In genomic region chr19:6061641-6062302, GRCm38 (mm10) we compare ENCODE assay signal across 8 mouse cellular contexts. TPM values are rescaled to one million over a fixed set of nuclear protein-coding genes. Genes with fewer than 3 reads are reported as not detected.
DNase-seq lines count a peak whose midpoint lies in the region; ATAC-seq and TF ChIP-seq lines count a peak whose summit lies in the region.

No protein-coding gene starts in this region.

- H3K79me2 ChIP-seq in MEL (ENCODE audit: control insufficient read depth, insufficient read depth, low read length, poor library complexity): peaks cover 39% of the 10 kb centered on the region
- H3K79me2 ChIP-seq in liver, adult 2 months (ENCODE audit: control insufficient read depth, insufficient read depth, low read length): peaks cover 5% of the 10 kb centered on the region; the same call in 1 of the 2 replicates

- peak overlapping the region; percentile 73 to 83 for H3K4me3 ChIP-seq in MEL (ENCODE audit: control insufficient read depth in 1 of 2, insufficient read depth in 1 of 2, low read depth in 2 of 2, low read length in 2 of 2)
- peak overlapping the region; percentile 76 for H3K4me3 ChIP-seq in embryonic facial prominence, embryonic 12.5 days
- peak overlapping the region; percentile 71 for H3K4me3 ChIP-seq in hindbrain, embryonic 16.5 days (ENCODE audit: low read length)
- peak overlapping the region; percentile 78 for H3K4me3 ChIP-seq in liver, adult 2 months (ENCODE audit: insufficient read depth, low read depth, low read length)
- peak overlapping the region; percentile 88 for H3K4me3 ChIP-seq in midbrain, embryonic 16.5 days (ENCODE audit: low read depth, low read length)
- H3K4me3 ChIP-seq in stomach, embryonic 16.5 days (replicated peaks; ENCODE audit: low read length): peak overlapping the region; percentile 92

- peak; percentile 36 to 39 for DNase-seq in frontal cortex, postnatal 36 days (ENCODE audit: low spot score in 2 of 2)
- DNase-seq in frontal cortex, postnatal 25 days (ENCODE audit: low spot score in 2 of 2): no peak
- peak; percentile 79 for DNase-seq in MEL (ENCODE audit: low read depth, low spot score)
- peak; percentile 72 for DNase-seq in liver, adult 2 months (ENCODE audit: extremely low read depth, low read depth, low spot score)

- no peak for ATAC-seq in embryonic facial prominence, embryonic 12.5 days (ENCODE audit: insufficient number of reproducible peaks, insufficient read depth, low FRiP score, low TSS enrichment)
- ATAC-seq in hindbrain, embryonic 16.5 days: peak; percentile 9; the same call in 1 of the 2 replicates
- ATAC-seq in midbrain, embryonic 16.5 days: no peak
- no peak for ATAC-seq in stomach, embryonic 16.5 days (ENCODE audit: insufficient read depth, low FRiP score)

- H3K27ac ChIP-seq in MEL (ENCODE audit: control insufficient read depth, low read depth, low read length): peak overlapping the region; percentile 89
- H3K27ac ChIP-seq in embryonic facial prominence, embryonic 12.5 days: peak overlapping the region; percentile 92
- H3K27ac ChIP-seq in hindbrain, embryonic 16.5 days (ENCODE audit: low read depth, low read length): peak overlapping the region; percentile 87
- H3K27ac ChIP-seq in liver, adult 2 months (replicated peaks; ENCODE audit: insufficient read depth, low read depth, low read length): peak overlapping the region; percentile 77
- H3K27ac ChIP-seq in midbrain, embryonic 16.5 days (ENCODE audit: low read length): peak overlapping the region; percentile 92
- peak overlapping the region; percentile 95 for H3K27ac ChIP-seq in stomach, embryonic 16.5 days (ENCODE audit: low read length)

- H3K9ac ChIP-seq in MEL (ENCODE audit: control insufficient read depth, low read depth, low read length, poor library complexity, severe bottlenecking): peak overlapping the region; percentile 93
- peak overlapping the region; percentile 91 for H3K9ac ChIP-seq in embryonic facial prominence, embryonic 12.5 days
- H3K9ac ChIP-seq in hindbrain, embryonic 16.5 days (ENCODE audit: low read depth, low read length): peak overlapping the region; percentile 87
- peak overlapping the region; percentile 86 for H3K9ac ChIP-seq in liver, adult 2 months (ENCODE audit: low read depth, low read length)
- peak overlapping the region; percentile 98 for H3K9ac ChIP-seq in midbrain, embryonic 16.5 days (ENCODE audit: low read depth, low read length)
- peak overlapping the region; percentile 98 for H3K9ac ChIP-seq in stomach, embryonic 16.5 days (ENCODE audit: low read length)

- H3K4me2 ChIP-seq in embryonic facial prominence, embryonic 12.5 days (replicated peaks): peak overlapping the region; percentile 100
- peak overlapping the region; percentile 100 for H3K4me2 ChIP-seq in hindbrain, embryonic 16.5 days (ENCODE audit: low read length)
- peak overlapping the region; percentile 100 for H3K4me2 ChIP-seq in midbrain, embryonic 16.5 days (ENCODE audit: low read length)
- H3K4me2 ChIP-seq in stomach, embryonic 16.5 days (ENCODE audit: low read depth, low read length): peak overlapping the region; percentile 100

- no peak for TF ChIP-seq RAD21 in MEL (IDR thresholded peaks at IDR 0.05; ENCODE audit: low read depth, low read length)

- 2% methylated on average over 44 of the region's 44 CpGs for WGBS in embryonic facial prominence, embryonic 12.5 days
- WGBS in hindbrain, embryonic 16.5 days: 2% methylated on average over 37 of the region's 44 CpGs
- under 1% methylated on average over 44 of the region's 44 CpGs for WGBS in liver, adult 2 months
- WGBS in midbrain, embryonic 16.5 days: 2% methylated on average over 44 of the region's 44 CpGs
- WGBS in stomach, embryonic 16.5 days: 1% methylated on average over 44 of the region's 44 CpGs

- H3K36me3 ChIP-seq in MEL (ENCODE audit: control insufficient read depth in 1 of 2, insufficient read depth in 2 of 2, low read length in 2 of 2): peaks cover 3 to 13% of the 10 kb centered on the region in 2 experiments; a peak in 3 of 4 replicates
- peaks cover 13% of the 10 kb centered on the region; the same call in 1 of the 2 replicates for H3K36me3 ChIP-seq in embryonic facial prominence, embryonic 12.5 days
- no peaks in the 10 kb centered on the region for H3K36me3 ChIP-seq in hindbrain, embryonic 16.5 days (ENCODE audit: control insufficient read depth, insufficient read depth, low read length)
- peaks cover 2% of the 10 kb centered on the region; the same call in 1 of the 2 replicates for H3K36me3 ChIP-seq in liver, adult 2 months (ENCODE audit: control insufficient read depth, insufficient read depth, low read length)
- no peaks in the 10 kb centered on the region for H3K36me3 ChIP-seq in midbrain, embryonic 16.5 days (ENCODE audit: control insufficient read depth, insufficient read depth, low read length)
- H3K36me3 ChIP-seq in stomach, embryonic 16.5 days (ENCODE audit: control insufficient read depth, insufficient read depth, low read length): 0 out of 2 replicates have a peak, but pooled peaks cover 4% of the 10 kb centered on the region

- TF ChIP-seq POLR2A in MEL (IDR thresholded peaks at IDR 0.05; ENCODE audit: control insufficient read depth in 1 of 2, insufficient read depth in 1 of 2, low read depth in 1 of 2, low read length in 2 of 2, poor library complexity in 1 of 2): peak; percentile 20 to 52; a peak in 1 of 4 replicates
- TF ChIP-seq POLR2A in liver, adult 2 months (IDR thresholded peaks at IDR 0.05; ENCODE audit: extremely low read depth, insufficient read depth, low read length): peak; percentile 52; the same call in 1 of the 2 replicates

- TF ChIP-seq CTCF in MEL (IDR thresholded peaks at IDR 0.05 in 2 of 3, conservative IDR thresholded peaks at IDR 0.05 in 1 of 3; ENCODE audit: control insufficient read depth in 1 of 3, insufficient read depth in 1 of 3, low read depth in 2 of 3, low read length in 3 of 3, poor library complexity in 1 of 3, severe bottlenecking in 1 of 3): no peak
- no peak for TF ChIP-seq CTCF in liver, adult 2 months (IDR thresholded peaks at IDR 0.05; ENCODE audit: low read depth, low read length)

- H3K9me3 ChIP-seq in MEL (replicated peaks; ENCODE audit: insufficient read depth, low read length): no peaks in the 10 kb centered on the region
- no peaks in the 10 kb centered on the region for H3K9me3 ChIP-seq in embryonic facial prominence, embryonic 12.5 days
- no peaks in the 10 kb centered on the region for H3K9me3 ChIP-seq in hindbrain, embryonic 16.5 days (ENCODE audit: control insufficient read depth, low read length)
- H3K9me3 ChIP-seq in midbrain, embryonic 16.5 days (replicated peaks; ENCODE audit: control insufficient read depth, low read length, poor library complexity, severe bottlenecking): no peaks in the 10 kb centered on the region
- H3K9me3 ChIP-seq in stomach, embryonic 16.5 days (replicated peaks; ENCODE audit: control insufficient read depth, low read length): no peaks in the 10 kb centered on the region

- H3K4me1 ChIP-seq in MEL (ENCODE audit: control insufficient read depth in 1 of 2, insufficient read depth in 2 of 2, low read length in 2 of 2): peaks cover 0 to 14% of the 10 kb centered on the region in 2 experiments; a peak in 2 of 4 replicates
- H3K4me1 ChIP-seq in embryonic facial prominence, embryonic 12.5 days: peaks cover 32% of the 10 kb centered on the region
- H3K4me1 ChIP-seq in hindbrain, embryonic 16.5 days (ENCODE audit: control insufficient read depth, insufficient read depth, low read depth, low read length): peaks cover 44% of the 10 kb centered on the region
- peaks cover 28% of the 10 kb centered on the region for H3K4me1 ChIP-seq in liver, adult 2 months (ENCODE audit: control insufficient read depth, insufficient read depth, low read length)
- H3K4me1 ChIP-seq in midbrain, embryonic 16.5 days (ENCODE audit: control insufficient read depth, insufficient read depth, low read length): peaks cover 45% of the 10 kb centered on the region
- H3K4me1 ChIP-seq in stomach, embryonic 16.5 days (ENCODE audit: control insufficient read depth, insufficient read depth, low read length): peaks cover 29% of the 10 kb centered on the region

- TF ChIP-seq EP300 in MEL (IDR thresholded peaks at IDR 0.05; ENCODE audit: low read depth in 1 of 2, low read length in 2 of 2): no peak

- H3K27me3 ChIP-seq in MEL (ENCODE audit: control insufficient read depth in 1 of 2, insufficient read depth in 2 of 2, low read length in 2 of 2): no peaks in the 10 kb centered on the region
- H3K27me3 ChIP-seq in embryonic facial prominence, embryonic 12.5 days: no peaks in the 10 kb centered on the region
- H3K27me3 ChIP-seq in hindbrain, embryonic 16.5 days (replicated peaks; ENCODE audit: control insufficient read depth, insufficient read depth, low read length): no peaks in the 10 kb centered on the region
- no peaks in the 10 kb centered on the region for H3K27me3 ChIP-seq in liver, adult 2 months (ENCODE audit: control insufficient read depth, insufficient read depth, low read length)
- H3K27me3 ChIP-seq in midbrain, embryonic 16.5 days (ENCODE audit: control insufficient read depth, insufficient read depth, low read depth, low read length): no peaks in the 10 kb centered on the region
- no peaks in the 10 kb centered on the region for H3K27me3 ChIP-seq in stomach, embryonic 16.5 days (ENCODE audit: control insufficient read depth, insufficient read depth, low read length)

RNA-seq across cellular contexts. Expression of gene Znhit2, which starts 0.8 kb away (rescaled TPM):
- total RNA-seq in MEL (2012; rRNA removed): 26.3 and 37.3 TPM in 2 replicates
- polyA plus RNA-seq in MEL (2012; ENCODE audit: insufficient read depth in 1 of 2, insufficient read length in 2 of 2, low read depth in 1 of 2, low replicate concordance in 2 of 2, missing spikeins in 1 of 2): 10 to 100 TPM in 1 of 2 experiments, not detected in 1; 27.0 TPM
- 38.1 and 39.3 TPM in 2 replicates for polyA plus RNA-seq in embryonic facial prominence, embryonic 12.5 days (2016; fragmentation: Nextera tagmentation; extraction: Ambion mirVana)
- 31.5 and 35.2 TPM in 2 replicates for polyA plus RNA-seq in hindbrain, embryonic 16.5 days (2015; fragmentation: Nextera tagmentation; extraction: Ambion mirVana)
- total RNA-seq in liver, adult 2 months (2014; rRNA removed): 10.9 and 12.6 TPM in 2 replicates
- 52.6 and 52.7 TPM in 2 replicates for polyA plus RNA-seq in liver, adult 2 months (2012; rRNA removed)
- polyA plus RNA-seq in midbrain, embryonic 16.5 days (2015; fragmentation: Nextera tagmentation; extraction: Ambion mirVana): 28.2 and 30.2 TPM in 2 replicates
- polyA plus RNA-seq in stomach, embryonic 16.5 days (2015; fragmentation: Nextera tagmentation; extraction: Ambion mirVana): 25.0 and 26.0 TPM in 2 replicates

RNA-seq across cellular contexts. Expression of gene Fau, which starts 4.1 kb away (rescaled TPM):
- 2,020 and 2,413 TPM in 2 replicates for total RNA-seq in MEL (2012; rRNA removed)
- polyA plus RNA-seq in MEL (2012; ENCODE audit: insufficient read depth in 1 of 2, insufficient read length in 2 of 2, low read depth in 1 of 2, low replicate concordance in 2 of 2, missing spikeins in 1 of 2): 1,000 to 10,000 TPM in 1 of 2 experiments, not detected in 1; 2,967 TPM
- 703 and 704 TPM in 2 replicates for polyA plus RNA-seq in embryonic facial prominence, embryonic 12.5 days (2016; fragmentation: Nextera tagmentation; extraction: Ambion mirVana)
- 471 and 479 TPM in 2 replicates for polyA plus RNA-seq in hindbrain, embryonic 16.5 days (2015; fragmentation: Nextera tagmentation; extraction: Ambion mirVana)
- 455 and 560 TPM in 2 replicates for total RNA-seq in liver, adult 2 months (2014; rRNA removed)
- 715 and 820 TPM in 2 replicates for polyA plus RNA-seq in liver, adult 2 months (2012; rRNA removed)
- 459 and 498 TPM in 2 replicates for polyA plus RNA-seq in midbrain, embryonic 16.5 days (2015; fragmentation: Nextera tagmentation; extraction: Ambion mirVana)
- polyA plus RNA-seq in stomach, embryonic 16.5 days (2015; fragmentation: Nextera tagmentation; extraction: Ambion mirVana): 635 and 729 TPM in 2 replicates

RNA-seq across cellular contexts. Expression of gene Mrpl49, which starts 4.2 kb away (rescaled TPM):
- 65.1 and 81.6 TPM in 2 replicates for total RNA-seq in MEL (2012; rRNA removed)
- 10 to 100 TPM in 1 of 2 experiments, not detected in 1; 98.7 TPM for polyA plus RNA-seq in MEL (2012; ENCODE audit: insufficient read depth in 1 of 2, insufficient read length in 2 of 2, low read depth in 1 of 2, low replicate concordance in 2 of 2, missing spikeins in 1 of 2)
- polyA plus RNA-seq in embryonic facial prominence, embryonic 12.5 days (2016; fragmentation: Nextera tagmentation; extraction: Ambion mirVana): 79.3 and 79.4 TPM in 2 replicates
- 62.4 and 68.8 TPM in 2 replicates for polyA plus RNA-seq in hindbrain, embryonic 16.5 days (2015; fragmentation: Nextera tagmentation; extraction: Ambion mirVana)
- 27.1 and 27.2 TPM in 2 replicates for total RNA-seq in liver, adult 2 months (2014; rRNA removed)
- polyA plus RNA-seq in liver, adult 2 months (2012; rRNA removed): 13.6 and 16.8 TPM in 2 replicates
- 58.5 and 59.7 TPM in 2 replicates for polyA plus RNA-seq in midbrain, embryonic 16.5 days (2015; fragmentation: Nextera tagmentation; extraction: Ambion mirVana)
- 63.2 and 65.9 TPM in 2 replicates for polyA plus RNA-seq in stomach, embryonic 16.5 days (2015; fragmentation: Nextera tagmentation; extraction: Ambion mirVana)

RNA-seq across cellular contexts. Expression of gene Tm7sf2, which starts 6.4 kb away (rescaled TPM):
- total RNA-seq in MEL (2012; rRNA removed): 7.6 and 8.0 TPM in 2 replicates
- 10 to 100 TPM in 1 of 2 experiments, not detected in 1; 13.1 TPM for polyA plus RNA-seq in MEL (2012; ENCODE audit: insufficient read depth in 1 of 2, insufficient read length in 2 of 2, low read depth in 1 of 2, low replicate concordance in 2 of 2, missing spikeins in 1 of 2)
- polyA plus RNA-seq in embryonic facial prominence, embryonic 12.5 days (2016; fragmentation: Nextera tagmentation; extraction: Ambion mirVana): 31.9 and 33.2 TPM in 2 replicates
- 61.3 and 64.6 TPM in 2 replicates for polyA plus RNA-seq in hindbrain, embryonic 16.5 days (2015; fragmentation: Nextera tagmentation; extraction: Ambion mirVana)
- 185 and 210 TPM in 2 replicates for total RNA-seq in liver, adult 2 months (2014; rRNA removed)
- polyA plus RNA-seq in liver, adult 2 months (2012; rRNA removed): 433 and 503 TPM in 2 replicates
- polyA plus RNA-seq in midbrain, embryonic 16.5 days (2015; fragmentation: Nextera tagmentation; extraction: Ambion mirVana): 55.1 and 59.0 TPM in 2 replicates
- polyA plus RNA-seq in stomach, embryonic 16.5 days (2015; fragmentation: Nextera tagmentation; extraction: Ambion mirVana): 25.5 and 29.1 TPM in 2 replicates

RNA-seq across cellular contexts. Expression of gene Vps51, which starts 15.3 kb away (rescaled TPM):
- 29.4 and 30.9 TPM in 2 replicates for total RNA-seq in MEL (2012; rRNA removed)
- polyA plus RNA-seq in MEL (2012; ENCODE audit: insufficient read depth in 1 of 2, insufficient read length in 2 of 2, low read depth in 1 of 2, low replicate concordance in 2 of 2, missing spikeins in 1 of 2): 10 to 100 TPM in 1 of 2 experiments, not detected in 1; 60.5 TPM
- 76.0 and 78.4 TPM in 2 replicates for polyA plus RNA-seq in embryonic facial prominence, embryonic 12.5 days (2016; fragmentation: Nextera tagmentation; extraction: Ambion mirVana)
- 89.5 and 91.3 TPM in 2 replicates for polyA plus RNA-seq in hindbrain, embryonic 16.5 days (2015; fragmentation: Nextera tagmentation; extraction: Ambion mirVana)
- 16.0 and 19.8 TPM in 2 replicates for total RNA-seq in liver, adult 2 months (2014; rRNA removed)
- 30.4 and 36.3 TPM in 2 replicates for polyA plus RNA-seq in liver, adult 2 months (2012; rRNA removed)
- 86.1 and 93.9 TPM in 2 replicates for polyA plus RNA-seq in midbrain, embryonic 16.5 days (2015; fragmentation: Nextera tagmentation; extraction: Ambion mirVana)
- 61.8 and 69.0 TPM in 2 replicates for polyA plus RNA-seq in stomach, embryonic 16.5 days (2015; fragmentation: Nextera tagmentation; extraction: Ambion mirVana)

Comparison
In these comparisons a context has a peak if more than half of its experiments do, and no peak if none do; other contexts are left out.
1. DNase-seq: peak in frontal cortex, postnatal 36 days (2 of 2), MEL (single experiment) and liver, adult 2 months (single experiment); none in frontal cortex, postnatal 25 days (0 of 2).
2. Peak in every context shown above with its lines, with median percentiles within 50 percentile points of each other: H3K27ac ChIP-seq, H3K4me3 ChIP-seq, H3K9ac ChIP-seq and H3K4me2 ChIP-seq.